Mouse (Mus musculus) liver, embryonic 14.5 days (tissue): ENCODE data around the gene Itpkb. TPM values are rescaled to one million over a fixed set of nuclear protein-coding genes. Genes with fewer than 3 reads are reported as not detected.

Source experiments
- ATAC-seq: fragments of 200-750 bp; cut with Nextera tagmentation; 2 replicates; pipeline ENCODE4 v1.8.0; 2017; ENCODE audit warnings: moderate number of reproducible peaks, mild to moderate bottlenecking, moderate library complexity; ENCODE audit not compliant: insufficient read depth
- DNase-seq, 3 experiments: peaks; one replicate each; pipeline ENCODE4 v3.0.0-alpha.2; 2012 to 2013; ENCODE audit warnings: low read depth in 3 of 3, low spot score in 3 of 3
- H3K27ac ChIP-seq: fragments of 300-500 bp; sonication (generic); 2 replicates; pipeline ENCODE4 v1.5.1; 2014; ENCODE audit warnings: moderate library complexity, mild to moderate bottlenecking, control low read depth, inconsistent platforms
- H3K27me3 ChIP-seq: fragments of 300-500 bp; sonication (generic); 2 replicates; pipeline ENCODE4 v1.6.1; 2014; ENCODE audit warnings: mild to moderate bottlenecking, low read length, moderate library complexity; ENCODE audit not compliant: control insufficient read depth, insufficient read depth
- H3K36me3 ChIP-seq: fragments of 300-500 bp; sonication (generic); replicated peaks from 2 replicates; pipeline ENCODE4 v1.6.1; 2014; ENCODE audit warnings: low read depth; ENCODE audit not compliant: control insufficient read depth, insufficient read depth
- H3K4me1 ChIP-seq, 2 experiments: fragments of 200-500 bp in 1 of 2; fragments of 300-500 bp in 1 of 2; sonication (generic) in 1 of 2; replicated peaks; 2 replicates each; pipeline ENCODE4 v1.6.1; 2012 to 2014; ENCODE audit warnings: antibody characterized with exemption in 1 of 2, inconsistent platforms in 1 of 2, low read length in 1 of 2; ENCODE audit not compliant: control insufficient read depth in 2 of 2, insufficient read depth in 2 of 2
- H3K4me2 ChIP-seq: fragments of 300-500 bp; sonication (generic); 2 replicates; pipeline ENCODE4 v1.6.1; 2014; ENCODE audit warnings: low read depth, mild to moderate bottlenecking, control low read depth, moderate library complexity
- H3K4me3 ChIP-seq, 2 experiments: fragments of 200-500 bp in 1 of 2; fragments of 300-500 bp in 1 of 2; sonication (generic) in 1 of 2; 2 replicates each; pipeline ENCODE4 v1.5.1; 2012 to 2014; ENCODE audit warnings: low read depth in 2 of 2, low read length in 2 of 2, mild to moderate bottlenecking in 2 of 2, control low read depth in 1 of 2, inconsistent platforms in 1 of 2, moderate library complexity in 1 of 2; ENCODE audit not compliant: insufficient read depth in 1 of 2
- H3K9ac ChIP-seq: fragments of 300-500 bp; sonication (generic); replicated peaks from 2 replicates; pipeline ENCODE4 v1.6.1; 2014; ENCODE audit warnings: mild to moderate bottlenecking, control low read depth, moderate library complexity
- H3K9me3 ChIP-seq: fragments of 300-500 bp; sonication (generic); 2 replicates; pipeline ENCODE4 v1.6.1; 2016; ENCODE audit warnings: low read length, mixed read lengths; ENCODE audit not compliant: control insufficient read depth
- CTCF ChIP-seq: IDR thresholded peaks from 2 replicates; pipeline ENCODE4 v1.5.1; 2016; ENCODE audit warnings: antibody characterized with exemption, low read depth, control low read depth
- EP300 ChIP-seq: IDR thresholded peaks from 2 replicates; pipeline ENCODE4 v1.6.1; 2016; ENCODE audit warnings: antibody characterized with exemption, low read depth
- WGBS: fragments of 180-500 bp; shearing (Covaris S2); extraction: QIAGEN DNeasy Blood & Tissue Kit; methylation state at CpG from one replicate; pipeline ENCODE4 v1.1.7; 2014; ENCODE audit not compliant: insufficient replicate concordance; 5-methylcytosine and 5-hydroxymethylcytosine counted together
- polyA plus RNA-seq, 2 experiments: library from polyadenylated mRNA; depleted of rRNA in 1 of 2; stranded (reverse) in 1 of 2; unstranded in 1 of 2; fragments of >200 nt; fragmentation: Nextera tagmentation in 1 of 2; extraction: Ambion mirVana in 1 of 2; gene quantifications; 2 replicates each; pipeline versions ENCODE4 v1.2.1 to v1.2.3; 2012 to 2014

Gene Itpkb
- polyA plus RNA-seq, 2 experiments, result 0.52 to 1.3 TPM

DNA sequence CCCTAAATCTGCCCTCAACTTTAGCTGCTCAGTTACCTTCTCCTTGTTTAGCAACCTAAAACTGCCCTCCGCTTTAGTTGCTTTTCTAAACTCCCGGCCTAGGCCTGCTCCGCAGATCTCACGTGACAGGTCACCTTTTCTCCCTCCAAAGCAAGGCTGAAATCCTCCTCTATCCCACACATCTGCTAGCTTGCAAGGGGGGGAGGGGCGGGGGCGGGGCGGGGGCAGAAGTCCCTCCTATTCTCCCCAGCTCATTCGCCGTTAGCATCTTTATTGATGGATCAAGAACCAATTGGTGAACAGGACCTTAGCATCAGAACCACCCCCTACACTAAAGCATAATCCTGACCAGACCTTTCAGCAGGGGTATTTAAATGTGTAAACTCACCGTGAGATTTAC lies 10.4 kb upstream of the Itpkb start:
- TF ChIP-seq EP300 (no peak), CTCF (no peak)

DNA sequence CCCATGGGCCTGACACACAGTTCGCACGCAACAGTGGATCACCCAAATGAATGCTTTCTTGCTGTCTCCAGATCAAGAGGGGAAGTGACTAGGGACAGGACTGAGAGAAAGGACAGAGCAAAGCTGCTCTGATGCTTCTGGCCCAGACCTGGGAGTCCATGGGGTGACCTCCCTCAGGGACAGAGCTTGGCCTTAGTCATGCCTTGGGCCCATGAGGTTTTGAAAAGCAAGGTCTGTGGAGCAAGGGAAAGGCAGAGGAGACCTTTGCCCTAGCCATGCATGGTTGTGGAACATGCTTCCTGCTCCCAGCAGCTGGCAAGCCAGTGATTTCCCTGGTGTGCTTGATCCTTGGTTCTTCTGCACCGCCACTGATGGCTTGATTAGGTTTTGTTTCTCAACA lies 7.4 kb upstream of the Itpkb start:
- DNase-seq, result no peak
- 80% methylated on average over 3 of the region's 3 CpGs for WGBS

More for the DNA sequence above, 10.4 kb upstream of the Itpkb start:
- Histone ChIP-seq H3K36me3 (no peaks in the 10 kb centered on the region), H3K9ac (no peak overlapping the region), H3K9me3 (no peaks in the 10 kb centered on the region), H3K4me2 (no peak overlapping the region), H3K27me3 (no peaks in the 10 kb centered on the region), H3K4me1 (peaks cover 0 to 21% of the 10 kb centered on the region in 2 experiments; a peak in 3 of 4 replicates), H3K4me3 (no peak overlapping the region), H3K27ac (no peak overlapping the region)
- ATAC-seq, result no peak
- no peak for DNase-seq
- WGBS, result 41% methylated on average over 10 of the region's 10 CpGs

DNA sequence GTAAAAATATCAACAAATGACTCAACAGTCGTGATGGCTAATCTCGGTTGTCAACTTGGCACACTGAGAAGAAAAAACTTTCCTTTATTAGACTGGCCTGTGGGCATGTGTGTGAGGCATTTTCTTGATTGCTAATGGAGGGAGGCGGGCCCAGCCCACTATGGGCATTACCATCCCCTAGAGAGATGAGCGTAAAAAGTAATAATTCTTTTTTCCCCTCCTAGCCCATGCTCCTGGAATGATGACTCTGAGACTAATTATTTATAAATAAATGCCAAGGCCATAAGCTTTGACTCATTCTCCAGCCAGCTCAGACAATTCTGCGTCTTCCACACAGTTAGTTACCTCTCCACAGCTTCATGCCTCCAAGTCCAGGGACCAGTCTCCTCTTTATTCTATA lies 6.8 kb upstream of the Itpkb start:
- DNase-seq (no peak), ATAC-seq (no peak)
- Histone ChIP-seq H3K36me3 (no peaks in the 10 kb centered on the region), H3K27ac (no peak overlapping the region), H3K27me3 (no peaks in the 10 kb centered on the region), H3K9ac (no peak overlapping the region), H3K4me3 (no peak overlapping the region), H3K9me3 (no peaks in the 10 kb centered on the region), H3K4me1 (peaks cover 0 to 4% of the 10 kb centered on the region in 2 experiments; a peak in 1 of 4 replicates), H3K4me2 (no peak overlapping the region)
- WGBS, result 72% methylated on average over 5 of the region's 5 CpGs
- TF ChIP-seq CTCF (no peak), EP300 (no peak)

More for the DNA sequence above, 7.4 kb upstream of the Itpkb start:
- TF ChIP-seq CTCF, result no peak
- TF ChIP-seq EP300, result no peak
- Histone ChIP-seq H3K4me3 (no peak overlapping the region), H3K27me3 (no peaks in the 10 kb centered on the region), H3K9me3 (no peaks in the 10 kb centered on the region), H3K4me1 (peaks cover 0 to 10% of the 10 kb centered on the region in 2 experiments; a peak in 3 of 4 replicates), H3K36me3 (no peaks in the 10 kb centered on the region), H3K27ac (no peak overlapping the region), H3K9ac (no peak overlapping the region), H3K4me2 (no peak overlapping the region)
- no peak for ATAC-seq

DNA sequence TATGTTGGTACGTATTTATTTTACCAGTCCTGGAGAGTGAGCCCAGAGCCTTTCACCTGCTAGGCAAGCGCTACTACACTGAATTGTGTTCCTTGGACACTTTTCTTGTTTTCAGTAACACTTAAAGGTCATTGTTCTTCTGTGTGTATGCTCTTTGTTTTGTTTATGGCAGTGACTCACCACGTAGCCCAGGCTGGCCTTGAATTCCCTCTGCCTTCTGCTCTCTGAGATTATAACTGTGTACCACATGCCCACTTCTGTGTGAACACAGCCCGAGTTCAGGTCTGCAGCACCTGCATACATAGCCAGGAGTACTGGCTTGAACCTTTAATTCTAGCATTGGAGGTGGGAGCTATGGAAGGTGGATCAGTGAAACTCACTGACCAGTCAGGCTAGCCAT lies 6.0 kb upstream of the Itpkb start:
- Histone ChIP-seq H3K9ac (no peak overlapping the region), H3K27ac (no peak overlapping the region)
- WGBS, result 72% methylated on average over 4 of the region's 4 CpGs

DNA sequence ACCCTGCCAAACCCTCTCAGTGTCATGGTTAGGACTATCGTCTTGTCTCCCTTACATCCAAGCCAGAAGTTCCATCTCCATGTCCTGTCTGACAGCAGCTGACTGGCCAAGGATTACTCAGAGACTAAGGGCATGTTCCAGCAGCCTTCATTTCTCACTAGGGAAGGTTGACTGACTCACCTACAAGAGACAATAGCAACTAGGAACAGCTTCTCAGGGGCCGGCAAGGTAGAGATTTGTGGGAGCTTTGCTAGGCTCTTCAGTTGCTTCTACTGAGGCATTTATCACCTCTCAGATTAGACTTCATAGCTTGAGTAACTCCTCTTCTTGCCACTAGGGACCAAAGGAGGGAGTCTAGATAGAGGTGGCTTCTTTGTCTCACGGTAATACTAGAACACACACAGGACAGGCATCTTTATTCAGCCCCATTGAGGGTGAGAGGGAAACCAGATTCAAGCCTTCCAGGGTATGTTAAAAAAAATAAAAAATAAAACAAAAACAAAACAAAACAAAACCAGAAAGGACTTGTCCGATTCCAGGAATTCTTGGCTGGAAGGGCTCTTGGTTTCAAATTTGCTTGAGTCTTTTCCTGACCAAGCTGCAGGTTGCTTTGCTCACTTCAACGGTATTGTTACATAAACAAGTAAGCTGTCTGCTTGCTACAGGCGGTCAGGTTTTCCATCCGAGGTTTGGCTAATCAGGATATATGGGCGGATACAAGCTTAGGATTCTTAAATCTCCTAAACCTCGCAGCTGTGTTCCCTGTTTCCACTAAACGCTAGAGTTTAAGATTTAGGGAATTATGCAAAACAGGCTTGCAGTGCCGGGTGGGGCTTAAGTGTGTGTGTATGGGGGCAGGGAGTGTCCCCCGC lies 1.3 kb upstream of the Itpkb start:
- H3K4me3 ChIP-seq, result no peak overlapping the region
- H3K36me3 ChIP-seq, result no peaks in the 10 kb centered on the region
- no peaks in the 10 kb centered on the region for H3K9me3 ChIP-seq
- peaks cover 0 to 8% of the 10 kb centered on the region in 2 experiments; a peak in 3 of 4 replicates for H3K4me1 ChIP-seq
- WGBS, result 17% methylated on average over 12 of the region's 12 CpGs
- H3K4me2 ChIP-seq, result peak overlapping the region; percentile 74
- H3K27ac ChIP-seq, result no peak overlapping the region; the same call in 1 of the 2 replicates
- ATAC-seq (no peak), DNase-seq (no peak)
- TF ChIP-seq CTCF (peak; percentile 12; the same call in 1 of the 2 replicates), EP300 (no peak)
- peaks cover 37% of the 10 kb centered on the region for H3K27me3 ChIP-seq
- H3K9ac ChIP-seq, result no peak overlapping the region

More for the DNA sequence above, 6.0 kb upstream of the Itpkb start:
- H3K36me3 ChIP-seq, result no peaks in the 10 kb centered on the region
- H3K9me3 ChIP-seq, result no peaks in the 10 kb centered on the region
- H3K4me3 ChIP-seq, result no peak overlapping the region
- peaks cover 0 to under 1% of the 10 kb centered on the region in 2 experiments; a peak in 2 of 4 replicates for H3K4me1 ChIP-seq
- H3K27me3 ChIP-seq, result 0 out of 2 replicates have a peak, but pooled peaks cover under 1% of the 10 kb centered on the region
- ATAC-seq (no peak), DNase-seq (no peak)
- no peak overlapping the region for H3K4me2 ChIP-seq
- no peak for TF ChIP-seq CTCF
- TF ChIP-seq EP300, result no peak
